Mouse (Mus musculus) small intestine, adult 2 months (tissue): ENCODE measurements at regions not wholly inside any gene's neighbourhood (a gene's known extent, or its start where the extent isn't known, plus 50 kb on each side); places are given as distances from the start of the nearest gene placed in this dataset.

Source experiments
- CTCF ChIP-seq: fragments of 200-500 bp; IDR thresholded peaks from 2 replicates; pipeline ENCODE4 v1.5.1; 2012; ENCODE audit warnings: low read depth, mild to moderate bottlenecking, control low read depth, inconsistent platforms, low read length, moderate library complexity, mixed read lengths; ENCODE audit not compliant: insufficient replicate concordance, insufficient read length; ENCODE audit errors: extremely low read depth
- POLR2A ChIP-seq: fragments of 200-500 bp; IDR thresholded peaks from 2 replicates; pipeline ENCODE4 v1.6.1; 2012; ENCODE audit warnings: low read depth, mild to moderate bottlenecking, control low read depth, inconsistent platforms, low read length, moderate library complexity

DNA sequence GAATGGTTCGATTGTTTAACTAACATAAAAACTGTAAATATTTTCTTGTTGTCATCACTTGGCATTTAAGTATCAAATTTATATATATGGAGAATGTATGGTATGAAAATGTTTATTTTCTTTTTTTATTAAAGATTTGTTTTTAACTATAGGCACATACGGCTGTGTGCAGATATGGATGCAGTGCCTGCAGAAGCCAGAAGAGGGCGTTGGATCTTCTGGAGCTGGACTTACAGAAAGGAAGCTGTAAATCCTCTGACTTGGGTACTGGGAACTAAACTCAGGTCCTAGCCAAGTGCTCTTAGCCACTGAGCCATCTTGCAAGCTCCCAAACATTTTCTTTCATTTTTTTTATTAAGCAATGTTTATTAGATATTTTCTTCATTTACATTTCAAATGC is 157.0 kb downstream of the Pfkfb3 start:
- no peak for TF ChIP-seq POLR2A
- TF ChIP-seq CTCF: peak; percentile 47; the same call in 1 of the 2 replicates
